Mouse (Mus musculus) cortical plate, adult 2 months (tissue): ENCODE results near the gene Tlx3.

ENCODE experiments used
- CTCF ChIP-seq: fragments of 200-500 bp; IDR thresholded peaks from 2 replicates; pipeline ENCODE4 v1.5.1; 2011; ENCODE audit warnings: mild to moderate bottlenecking, control low read depth, low read length; ENCODE audit not compliant: insufficient read depth; ENCODE audit errors: extremely low read depth
- POLR2A ChIP-seq: fragments of 200-500 bp; IDR thresholded peaks from 2 replicates; pipeline ENCODE4 v1.6.1; 2011; ENCODE audit warnings: mild to moderate bottlenecking, low read length, control low read depth; ENCODE audit not compliant: insufficient read depth; ENCODE audit errors: extremely low read depth

DNA sequence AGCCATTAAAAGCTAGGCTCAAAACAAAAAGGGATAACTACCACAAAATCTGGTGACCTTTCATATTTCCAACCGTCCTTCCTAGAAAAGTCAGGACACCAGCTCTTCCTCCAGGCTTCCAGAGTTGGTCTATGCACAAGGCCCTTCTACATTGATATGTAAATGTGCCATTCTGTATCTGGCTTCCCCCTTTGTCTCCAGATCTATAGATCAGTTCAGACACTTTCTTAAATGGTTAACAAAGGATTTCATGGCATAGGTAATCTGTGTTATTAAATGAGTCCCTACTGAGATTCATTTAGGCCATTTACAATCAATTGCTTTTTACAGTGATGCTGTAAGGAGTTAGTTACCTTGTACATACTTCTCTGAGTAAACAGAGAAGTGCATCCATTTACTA lies 23.6 kb downstream of the Tlx3 start:
- TF ChIP-seq POLR2A (no peak), CTCF (no peak)
